Mouse (Mus musculus): ENCODE results near the gene Parp12. TPM values are rescaled to one million over a fixed set of nuclear protein-coding genes. Genes with fewer than 3 reads are reported as not detected.

Gene Parp12
- polyA plus RNA-seq, 1 experiment from 2014 or later, result 4.2 TPM

- WGBS, result 68% methylated on average over 2 of the region's 2 CpGs
- no peak overlapping the region for H3K27ac ChIP-seq (ENCODE audit: low read depth, low read length)
- DNase-seq (ENCODE audit: low spot score) (no peak), ATAC-seq (ENCODE audit: low FRiP score) (no peak)
- no peaks in the 10 kb centered on the region for H3K36me3 ChIP-seq (ENCODE audit: control insufficient read depth, insufficient read depth, low read length)
- no peak overlapping the region for H3K4me3 ChIP-seq (ENCODE audit: low read depth, low read length)
- H3K4me1 ChIP-seq (replicated peaks; ENCODE audit: control insufficient read depth, insufficient read depth, low read length), result peaks cover 3% of the 10 kb centered on the region; the same call in 1 of the 2 replicates
- H3K9me3 ChIP-seq (ENCODE audit: control insufficient read depth, low read length), result no peaks in the 10 kb centered on the region
- no peak overlapping the region for H3K9ac ChIP-seq (ENCODE audit: low read depth, low read length)
- H3K27me3 ChIP-seq (ENCODE audit: control insufficient read depth, insufficient read depth, low read length), result no peaks in the 10 kb centered on the region
- H3K4me2 ChIP-seq (replicated peaks; ENCODE audit: low read depth, low read length), result no peak overlapping the region
Observed at GRCm38 (mm10) chr6:39063541-39063940, 54.6 kb downstream of the Parp12 start.

GRCm38 (mm10) chr6:39061180-39061579 lies 57.0 kb downstream of the Parp12 start:
- Histone ChIP-seq H3K4me2 (replicated peaks; ENCODE audit: low read depth, low read length) (no peak overlapping the region), H3K9me3 (ENCODE audit: control insufficient read depth, low read length) (no peaks in the 10 kb centered on the region), H3K9ac (ENCODE audit: low read depth, low read length) (no peak overlapping the region), H3K4me1 (replicated peaks; ENCODE audit: control insufficient read depth, insufficient read depth, low read length) (peaks cover 3% of the 10 kb centered on the region; the same call in 1 of the 2 replicates), H3K27ac (ENCODE audit: low read depth, low read length) (no peak overlapping the region), H3K27me3 (ENCODE audit: control insufficient read depth, insufficient read depth, low read length) (no peaks in the 10 kb centered on the region), H3K36me3 (ENCODE audit: control insufficient read depth, insufficient read depth, low read length) (no peaks in the 10 kb centered on the region), H3K4me3 (ENCODE audit: low read depth, low read length) (no peak overlapping the region)
- DNase-seq (ENCODE audit: low spot score) (peak; percentile 21), ATAC-seq (ENCODE audit: low FRiP score) (peak; percentile 64)
- 46% methylated on average over 4 of the region's 4 CpGs for WGBS

DNA sequence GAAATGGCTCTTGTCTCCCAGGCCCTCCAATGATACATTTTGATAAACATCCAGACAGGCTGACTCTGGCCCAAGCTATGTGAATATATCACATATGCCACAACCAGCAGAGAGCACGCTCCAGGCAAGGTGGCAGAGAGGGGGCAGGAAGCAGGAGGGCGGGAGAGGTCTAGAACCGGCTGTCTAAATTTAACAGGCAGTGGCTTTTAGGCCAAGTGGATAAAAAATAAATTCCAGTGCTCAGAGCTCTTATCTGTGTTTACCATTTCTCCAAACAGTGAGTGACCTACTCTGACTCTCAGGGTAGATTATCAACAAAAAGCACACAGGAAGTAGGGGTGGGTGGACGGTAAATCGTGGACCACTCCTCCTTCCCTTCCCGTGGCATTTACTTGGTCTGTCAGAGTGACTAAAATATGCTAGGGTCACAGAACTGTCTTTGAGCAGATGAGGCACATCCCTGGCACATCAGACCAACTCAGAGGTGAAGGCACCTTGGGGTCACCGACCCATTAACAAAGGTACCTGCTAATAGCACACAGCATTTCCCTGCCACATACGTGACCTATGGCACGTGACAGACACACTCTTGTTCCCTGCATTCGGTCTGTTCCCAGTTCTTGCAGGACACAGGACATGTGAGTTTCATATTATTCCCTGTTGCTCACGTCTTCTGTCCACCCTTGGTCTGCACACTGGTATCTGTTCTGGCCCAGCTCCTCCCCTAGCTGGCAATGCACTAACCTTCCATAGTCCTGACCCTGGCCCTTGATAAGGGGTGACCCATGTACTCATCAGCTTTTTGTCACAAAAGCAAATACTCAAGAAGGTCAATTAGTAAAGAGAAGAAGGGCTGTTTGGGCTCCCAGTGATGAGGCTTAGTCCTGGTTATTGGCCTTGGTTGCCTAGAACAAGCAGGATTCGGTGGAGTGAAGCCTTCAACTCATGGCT lies 58.3 kb downstream of the Parp12 start:
- 83% methylated on average over 12 of the region's 12 CpGs for WGBS
- ATAC-seq (ENCODE audit: low FRiP score), result no peak
- no peaks in the 10 kb centered on the region for H3K36me3 ChIP-seq (ENCODE audit: control insufficient read depth, insufficient read depth, low read length)
- no peak overlapping the region for H3K9ac ChIP-seq (ENCODE audit: low read depth, low read length)
- no peak overlapping the region for H3K4me2 ChIP-seq (replicated peaks; ENCODE audit: low read depth, low read length)
- H3K4me3 ChIP-seq (ENCODE audit: low read depth, low read length), result no peak overlapping the region
- H3K27me3 ChIP-seq (ENCODE audit: control insufficient read depth, insufficient read depth, low read length), result no peaks in the 10 kb centered on the region
- no peak for DNase-seq (ENCODE audit: low spot score)
- H3K27ac ChIP-seq (ENCODE audit: low read depth, low read length), result no peak overlapping the region
- peaks cover 3% of the 10 kb centered on the region; the same call in 1 of the 2 replicates for H3K4me1 ChIP-seq (replicated peaks; ENCODE audit: control insufficient read depth, insufficient read depth, low read length)
- no peaks in the 10 kb centered on the region for H3K9me3 ChIP-seq (ENCODE audit: control insufficient read depth, low read length)

DNA sequence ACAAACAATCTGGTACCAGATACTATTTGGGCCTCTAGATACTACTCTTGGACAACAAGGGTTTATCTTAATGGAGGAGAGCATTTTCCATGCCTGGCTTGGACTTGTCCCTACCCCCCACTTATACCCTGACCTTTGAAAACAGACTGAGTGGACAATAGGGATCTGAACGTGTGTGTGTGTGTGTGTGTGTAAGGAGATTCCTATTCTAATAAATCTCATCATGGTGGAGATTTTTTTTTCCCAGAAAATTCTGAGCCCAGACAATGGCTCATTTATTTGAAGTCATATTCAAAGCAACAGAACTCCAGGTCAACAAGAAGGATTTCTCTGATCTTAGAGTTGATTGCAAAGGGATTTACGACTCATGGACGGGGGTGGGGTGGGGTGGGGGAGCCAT lies 59.2 kb downstream of the Parp12 start:
- no peak for ATAC-seq (ENCODE audit: low FRiP score)

GRCm38 (mm10) chr6:39058389-39058788 lies 59.8 kb downstream of the Parp12 start:
- 59% methylated on average over 3 of the region's 3 CpGs for WGBS
- ATAC-seq (ENCODE audit: low FRiP score) (no peak), DNase-seq (ENCODE audit: low spot score) (peak; percentile 27)
- Histone ChIP-seq H3K9ac (ENCODE audit: low read depth, low read length) (no peak overlapping the region), H3K4me2 (replicated peaks; ENCODE audit: low read depth, low read length) (no peak overlapping the region), H3K27me3 (ENCODE audit: control insufficient read depth, insufficient read depth, low read length) (no peaks in the 10 kb centered on the region), H3K9me3 (ENCODE audit: control insufficient read depth, low read length) (no peaks in the 10 kb centered on the region), H3K27ac (ENCODE audit: low read depth, low read length) (no peak overlapping the region), H3K4me3 (ENCODE audit: low read depth, low read length) (no peak overlapping the region), H3K36me3 (ENCODE audit: control insufficient read depth, insufficient read depth, low read length) (no peaks in the 10 kb centered on the region), H3K4me1 (replicated peaks; ENCODE audit: control insufficient read depth, insufficient read depth, low read length) (peaks cover 3% of the 10 kb centered on the region; the same call in 1 of the 2 replicates)

More for the DNA sequence above, 59.2 kb downstream of the Parp12 start:
- no peaks in the 10 kb centered on the region for H3K27me3 ChIP-seq (ENCODE audit: control insufficient read depth, insufficient read depth, low read length)
- no peak overlapping the region for H3K4me3 ChIP-seq (ENCODE audit: low read depth, low read length)
- no peak overlapping the region for H3K27ac ChIP-seq (ENCODE audit: low read depth, low read length)
- no peak overlapping the region for H3K4me2 ChIP-seq (replicated peaks; ENCODE audit: low read depth, low read length)
- H3K9me3 ChIP-seq (ENCODE audit: control insufficient read depth, low read length), result no peaks in the 10 kb centered on the region
- 75% methylated on average over 3 of the region's 3 CpGs for WGBS
- H3K9ac ChIP-seq (ENCODE audit: low read depth, low read length), result no peak overlapping the region
- no peaks in the 10 kb centered on the region for H3K36me3 ChIP-seq (ENCODE audit: control insufficient read depth, insufficient read depth, low read length)
- peaks cover 3% of the 10 kb centered on the region; the same call in 1 of the 2 replicates for H3K4me1 ChIP-seq (replicated peaks; ENCODE audit: control insufficient read depth, insufficient read depth, low read length)
- DNase-seq (ENCODE audit: low spot score), result no peak

DNA sequence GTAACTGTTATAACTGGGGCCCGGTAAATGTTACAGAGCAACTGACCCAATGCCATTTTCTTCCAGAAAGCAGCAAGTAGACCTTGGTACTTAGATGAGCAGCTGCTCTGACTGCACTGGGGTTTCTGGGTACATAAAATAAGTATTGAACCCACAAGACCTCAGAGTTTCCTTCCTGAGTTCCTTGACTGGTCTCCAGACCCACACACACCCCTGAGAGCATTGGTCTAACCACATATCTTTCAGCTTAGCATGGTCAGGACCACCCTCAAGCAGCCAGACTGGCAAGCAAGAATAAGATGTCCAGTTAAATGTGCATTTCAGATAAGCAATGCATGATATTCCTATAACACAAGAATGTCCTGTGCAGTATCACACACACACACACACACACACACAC lies 61.0 kb downstream of the Parp12 start:
- H3K27me3 ChIP-seq (ENCODE audit: control insufficient read depth, insufficient read depth, low read length), result no peaks in the 10 kb centered on the region
- DNase-seq (ENCODE audit: low spot score) (no peak), ATAC-seq (ENCODE audit: low FRiP score) (no peak)
- no peak overlapping the region for H3K9ac ChIP-seq (ENCODE audit: low read depth, low read length)
- WGBS, result 100% methylated on average over 1 of the region's 1 CpGs
- no peak overlapping the region for H3K4me3 ChIP-seq (ENCODE audit: low read depth, low read length)
- no peaks in the 10 kb centered on the region for H3K36me3 ChIP-seq (ENCODE audit: control insufficient read depth, insufficient read depth, low read length)
- no peak overlapping the region for H3K27ac ChIP-seq (ENCODE audit: low read depth, low read length)
- no peak overlapping the region for H3K4me2 ChIP-seq (replicated peaks; ENCODE audit: low read depth, low read length)
- no peaks in the 10 kb centered on the region for H3K9me3 ChIP-seq (ENCODE audit: control insufficient read depth, low read length)
- peaks cover 3% of the 10 kb centered on the region; the same call in 1 of the 2 replicates for H3K4me1 ChIP-seq (replicated peaks; ENCODE audit: control insufficient read depth, insufficient read depth, low read length)

DNA sequence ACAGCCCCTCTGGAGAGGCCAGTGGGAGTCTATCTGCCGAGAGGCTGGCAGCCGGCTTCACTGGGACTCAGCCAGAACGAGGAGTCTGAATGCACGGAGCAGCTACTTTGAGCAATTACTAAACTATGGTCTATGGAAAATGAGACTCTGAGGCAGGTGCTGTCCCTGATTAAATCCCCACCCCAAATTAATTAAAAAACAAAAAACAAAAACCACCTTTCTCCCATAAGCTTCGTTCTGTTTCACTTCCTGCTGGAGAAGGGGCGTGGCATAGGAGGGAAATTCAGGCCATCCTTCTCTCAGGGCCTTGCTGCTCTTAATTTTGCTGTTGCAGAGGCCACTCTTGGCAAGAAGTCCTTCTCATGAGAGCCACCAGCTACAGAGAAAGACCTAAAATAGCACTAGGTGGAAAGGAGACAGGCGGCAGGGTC lies 62.3 kb downstream of the Parp12 start:
- H3K27me3 ChIP-seq (ENCODE audit: control insufficient read depth, insufficient read depth, low read length), result no peaks in the 10 kb centered on the region
- no peak overlapping the region for H3K4me3 ChIP-seq (ENCODE audit: low read depth, low read length)
- H3K4me1 ChIP-seq (replicated peaks; ENCODE audit: control insufficient read depth, insufficient read depth, low read length), result peaks cover 3% of the 10 kb centered on the region; the same call in 1 of the 2 replicates
- H3K27ac ChIP-seq (ENCODE audit: low read depth, low read length), result no peak overlapping the region
- 68% methylated on average over 7 of the region's 7 CpGs for WGBS
- no peak for DNase-seq (ENCODE audit: low spot score)
- H3K9me3 ChIP-seq (ENCODE audit: control insufficient read depth, low read length), result no peaks in the 10 kb centered on the region
- H3K36me3 ChIP-seq (ENCODE audit: control insufficient read depth, insufficient read depth, low read length), result no peaks in the 10 kb centered on the region
- H3K9ac ChIP-seq (ENCODE audit: low read depth, low read length), result no peak overlapping the region
- no peak overlapping the region for H3K4me2 ChIP-seq (replicated peaks; ENCODE audit: low read depth, low read length)
- no peak for ATAC-seq (ENCODE audit: low FRiP score)

DNA sequence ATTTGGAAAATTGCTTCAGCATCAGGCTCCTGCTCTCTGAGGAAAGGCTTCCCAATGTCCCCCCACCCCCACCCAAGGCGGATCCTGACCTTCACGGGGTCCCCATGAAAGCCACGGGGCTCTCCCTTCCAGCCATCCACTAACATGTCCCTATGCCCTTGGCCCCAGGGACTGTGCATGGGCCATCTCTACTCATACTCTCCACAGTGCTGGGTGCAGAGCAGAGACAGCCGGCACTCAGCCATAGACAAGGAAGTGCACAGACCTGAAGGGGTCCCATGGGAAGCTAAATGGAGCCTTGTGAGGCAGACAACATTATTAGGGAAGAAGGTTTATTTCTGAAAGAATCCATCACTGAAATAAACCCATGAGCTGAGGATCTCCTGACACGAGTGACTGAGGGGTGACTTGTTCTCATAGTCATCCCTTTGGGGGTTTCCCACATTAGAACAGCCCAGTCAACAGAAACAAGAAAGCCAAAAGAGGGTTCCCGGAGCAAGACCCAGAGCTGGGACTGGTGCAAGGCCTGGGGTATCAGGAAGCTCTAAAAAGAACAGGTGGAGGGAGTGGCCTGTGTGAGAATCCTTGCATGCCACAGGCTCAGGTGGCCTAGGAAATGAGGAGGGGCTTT lies 63.2 kb downstream of the Parp12 start:
- ATAC-seq (ENCODE audit: low FRiP score) (no peak), DNase-seq (ENCODE audit: low spot score) (no peak)
- Histone ChIP-seq H3K4me3 (ENCODE audit: low read depth, low read length) (no peak overlapping the region), H3K4me2 (replicated peaks; ENCODE audit: low read depth, low read length) (no peak overlapping the region), H3K4me1 (replicated peaks; ENCODE audit: control insufficient read depth, insufficient read depth, low read length) (no peaks in the 10 kb centered on the region), H3K9ac (ENCODE audit: low read depth, low read length) (no peak overlapping the region), H3K9me3 (ENCODE audit: control insufficient read depth, low read length) (no peaks in the 10 kb centered on the region), H3K36me3 (ENCODE audit: control insufficient read depth, insufficient read depth, low read length) (no peaks in the 10 kb centered on the region), H3K27ac (ENCODE audit: low read depth, low read length) (no peak overlapping the region), H3K27me3 (ENCODE audit: control insufficient read depth, insufficient read depth, low read length) (no peaks in the 10 kb centered on the region)
- 85% methylated on average over 6 of the region's 6 CpGs for WGBS
